Mouse (Mus musculus): ENCODE results near the gene Mob3c. TPM values are rescaled to one million over a fixed set of nuclear protein-coding genes. Genes with fewer than 3 reads are reported as not detected.

The Mob3c gene
- polyA plus RNA-seq, 1 experiment from 2014 or later = 6.2 TPM

Other genes with a start within 250 kb of the Mob3c start
- not detected in 2 replicates for gene Cyp4a32, start 227.1 kb upstream of the Mob3c start, polyA plus RNA-seq (2016; fragmentation: Nextera tagmentation; extraction: Ambion mirVana)
- 0.18 TPM in 1 of 2 replicates, not detected in the other for gene Cyp4b1, start 180.4 kb upstream of the Mob3c start, polyA plus RNA-seq (2016; fragmentation: Nextera tagmentation; extraction: Ambion mirVana)
- gene Efcab14, start 90.3 kb upstream of the Mob3c start, polyA plus RNA-seq (2016; fragmentation: Nextera tagmentation; extraction: Ambion mirVana) = 23.5 and 27.8 TPM in 2 replicates
- gene Tex38, start 47.1 kb upstream of the Mob3c start, polyA plus RNA-seq (2016; fragmentation: Nextera tagmentation; extraction: Ambion mirVana) = 0.43 and 0.67 TPM in 2 replicates
- 36.2 and 44.5 TPM in 2 replicates for gene Atpaf1, start 43.3 kb upstream of the Mob3c start, polyA plus RNA-seq (2016; fragmentation: Nextera tagmentation; extraction: Ambion mirVana)
- 24.8 and 26.4 TPM in 2 replicates for gene Mknk1, start 11.1 kb downstream of the Mob3c start, polyA plus RNA-seq (2016; fragmentation: Nextera tagmentation; extraction: Ambion mirVana)
- not detected in 2 replicates for gene Kncn, start 56.3 kb downstream of the Mob3c start, polyA plus RNA-seq (2016; fragmentation: Nextera tagmentation; extraction: Ambion mirVana)
- not detected in 2 replicates for gene 6430628N08Rik, start 62.6 kb downstream of the Mob3c start, polyA plus RNA-seq (2016; fragmentation: Nextera tagmentation; extraction: Ambion mirVana)
- 1.6 and 2.4 TPM in 2 replicates for gene Dmbx1, start 111.8 kb downstream of the Mob3c start, polyA plus RNA-seq (2016; fragmentation: Nextera tagmentation; extraction: Ambion mirVana)
- 4.8 and 5.8 TPM in 2 replicates for gene Faah, start 189.8 kb downstream of the Mob3c start, polyA plus RNA-seq (2016; fragmentation: Nextera tagmentation; extraction: Ambion mirVana)
- gene Nsun4, start 225.8 kb downstream of the Mob3c start, polyA plus RNA-seq (2016; fragmentation: Nextera tagmentation; extraction: Ambion mirVana) = 16.2 and 19.7 TPM in 2 replicates
- 378 and 393 TPM in 2 replicates for gene Uqcrh, start 247.0 kb downstream of the Mob3c start, polyA plus RNA-seq (2016; fragmentation: Nextera tagmentation; extraction: Ambion mirVana)
- gene Lrrc41, start 247.2 kb downstream of the Mob3c start, polyA plus RNA-seq (2016; fragmentation: Nextera tagmentation; extraction: Ambion mirVana) = 71.9 and 75.0 TPM in 2 replicates